Mouse (Mus musculus) heart, postnatal 0 days (tissue): ENCODE results near the gene Pgrmc2. TPM values are rescaled to one million over a fixed set of nuclear protein-coding genes. Genes with fewer than 3 reads are reported as not detected.

Experiments
- ATAC-seq: fragments of 200-750 bp; cut with Nextera tagmentation; 2 replicates; pipeline ENCODE4 v1.8.0; 2017; ENCODE audit warnings: low read depth, moderate number of reproducible peaks, moderate library complexity; ENCODE audit not compliant: insufficient read depth
- DNase-seq: peaks from one replicate; pipeline ENCODE4 v3.0.0-alpha.2; 2016; ENCODE audit warnings: low spot score
- H3K27ac ChIP-seq: fragments of 300-500 bp; sonication (generic); 2 replicates; pipeline ENCODE4 v1.5.1; 2014; ENCODE audit warnings: low read depth, mild to moderate bottlenecking
- H3K27me3 ChIP-seq: fragments of 300-500 bp; sonication (generic); 2 replicates; pipeline ENCODE4 v1.6.1; 2014; ENCODE audit warnings: low read length, mixed read lengths; ENCODE audit not compliant: control insufficient read depth, insufficient read depth
- H3K36me3 ChIP-seq: fragments of 300-500 bp; sonication (generic); replicated peaks from 2 replicates; pipeline ENCODE4 v1.6.1; 2014; ENCODE audit warnings: low read length, mixed read lengths; ENCODE audit not compliant: control insufficient read depth, insufficient read depth
- H3K4me1 ChIP-seq: fragments of 300-500 bp; sonication (generic); 2 replicates; pipeline ENCODE4 v1.6.1; 2014; ENCODE audit warnings: antibody characterized with exemption; ENCODE audit not compliant: control insufficient read depth, insufficient read depth
- H3K4me2 ChIP-seq: fragments of 300-500 bp; sonication (generic); 2 replicates; pipeline ENCODE4 v1.6.1; 2014; ENCODE audit warnings: low read depth, mild to moderate bottlenecking, low read length, moderate library complexity
- H3K4me3 ChIP-seq: fragments of 300-500 bp; sonication (generic); 2 replicates; pipeline ENCODE4 v1.5.1; 2014; ENCODE audit warnings: low read depth, low read length
- H3K9ac ChIP-seq: fragments of 300-500 bp; sonication (generic); replicated peaks from 2 replicates; pipeline ENCODE4 v1.6.1; 2014; ENCODE audit warnings: low read depth, low read length, mixed read lengths
- H3K9me3 ChIP-seq: fragments of 300-500 bp; sonication (generic); replicated peaks from 2 replicates; pipeline ENCODE4 v1.6.1; 2016; ENCODE audit warnings: low read length; ENCODE audit not compliant: control insufficient read depth
- CTCF ChIP-seq: IDR thresholded peaks from 2 replicates; pipeline ENCODE4 v1.5.1; 2016; ENCODE audit warnings: antibody characterized with exemption, control low read depth, low read depth
- EP300 ChIP-seq: IDR thresholded peaks from 2 replicates; pipeline ENCODE4 v1.6.1; 2016; ENCODE audit warnings: antibody characterized with exemption, low read depth
- WGBS: fragments of 180-500 bp; shearing (Covaris S2); extraction: QIAGEN DNeasy Blood & Tissue Kit; methylation state at CpG from one replicate; pipeline ENCODE4 v1.1.7; 2014; 5-methylcytosine and 5-hydroxymethylcytosine counted together
- polyA plus RNA-seq: library from polyadenylated mRNA; unstranded; fragments of >200 nt; fragmentation: Nextera tagmentation; extraction: Ambion mirVana; gene quantifications from 2 replicates; pipeline ENCODE4 v1.2.1, GENCODE M21; 2015
- total RNA-seq: library from RNA; depleted of rRNA; stranded (reverse); fragments of >200 nt; gene quantifications from 2 replicates; pipeline ENCODE4 v1.2.3, GENCODE M21; 2014; ENCODE audit warnings: low replicate concordance

Gene Pgrmc2
- total and polyA plus RNA-seq, 2 experiments from 2014 or later: 18.4 to 29.5 TPM

DNA sequence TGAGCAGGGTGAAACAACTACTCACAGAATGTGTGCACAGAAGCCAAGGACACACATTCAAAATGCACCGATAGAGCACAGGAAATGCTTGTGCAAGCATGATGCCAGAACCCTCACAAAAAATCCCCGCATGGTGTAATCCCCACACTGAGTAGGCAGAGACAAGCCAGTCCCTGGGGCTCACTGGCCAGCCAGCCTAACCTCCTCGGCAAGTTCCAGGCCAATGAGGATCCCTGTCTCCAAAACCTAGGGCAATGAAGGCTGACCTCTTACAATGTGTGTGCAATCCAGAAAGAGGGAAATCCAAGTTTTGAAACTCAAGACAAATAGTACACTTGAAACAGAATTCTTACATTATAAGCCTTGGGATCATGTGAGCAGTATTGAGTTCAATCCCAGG lies 29.5 kb downstream of the Pgrmc2 start:
- no peak for TF ChIP-seq EP300
- TF ChIP-seq CTCF: no peak
- no peaks in the 10 kb centered on the region for H3K9me3 ChIP-seq
- H3K4me1 ChIP-seq: no peaks in the 10 kb centered on the region
- H3K27ac ChIP-seq: no peak overlapping the region
- H3K4me3 ChIP-seq: no peak overlapping the region
- 81% methylated on average over 3 of the region's 3 CpGs for WGBS
- ATAC-seq (no peak), DNase-seq (no peak)
- no peak overlapping the region for H3K9ac ChIP-seq
- H3K27me3 ChIP-seq: no peaks in the 10 kb centered on the region
- H3K36me3 ChIP-seq: no peaks in the 10 kb centered on the region
- no peak overlapping the region for H3K4me2 ChIP-seq

DNA sequence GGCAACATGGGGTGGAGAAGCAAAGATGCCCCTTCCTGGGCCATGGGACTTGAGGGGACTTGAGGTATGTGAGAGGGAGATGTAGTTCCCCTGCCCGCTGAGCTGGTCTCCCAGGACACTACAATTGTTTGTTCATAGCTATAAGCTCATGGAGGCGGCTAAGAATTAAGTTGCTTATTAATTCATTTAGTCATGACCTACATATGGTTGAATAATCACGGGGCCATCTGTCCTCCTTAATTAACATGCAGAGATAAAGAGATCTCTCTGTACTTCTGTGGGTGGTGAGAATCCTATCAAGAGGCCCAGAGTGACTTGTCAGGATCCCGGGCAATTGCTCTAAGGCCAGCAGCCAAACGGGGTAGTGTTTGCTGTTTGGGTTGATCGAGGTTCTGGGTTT lies 35.0 kb downstream of the Pgrmc2 start:
- Histone ChIP-seq H3K4me1 (no peaks in the 10 kb centered on the region), H3K9me3 (no peaks in the 10 kb centered on the region), H3K27ac (no peak overlapping the region), H3K36me3 (no peaks in the 10 kb centered on the region), H3K4me2 (no peak overlapping the region), H3K27me3 (no peaks in the 10 kb centered on the region), H3K9ac (no peak overlapping the region), H3K4me3 (no peak overlapping the region)
- ATAC-seq (no peak), DNase-seq (no peak)
- TF ChIP-seq EP300: no peak
- TF ChIP-seq CTCF: no peak
- WGBS: 82% methylated on average over 6 of the region's 6 CpGs

DNA sequence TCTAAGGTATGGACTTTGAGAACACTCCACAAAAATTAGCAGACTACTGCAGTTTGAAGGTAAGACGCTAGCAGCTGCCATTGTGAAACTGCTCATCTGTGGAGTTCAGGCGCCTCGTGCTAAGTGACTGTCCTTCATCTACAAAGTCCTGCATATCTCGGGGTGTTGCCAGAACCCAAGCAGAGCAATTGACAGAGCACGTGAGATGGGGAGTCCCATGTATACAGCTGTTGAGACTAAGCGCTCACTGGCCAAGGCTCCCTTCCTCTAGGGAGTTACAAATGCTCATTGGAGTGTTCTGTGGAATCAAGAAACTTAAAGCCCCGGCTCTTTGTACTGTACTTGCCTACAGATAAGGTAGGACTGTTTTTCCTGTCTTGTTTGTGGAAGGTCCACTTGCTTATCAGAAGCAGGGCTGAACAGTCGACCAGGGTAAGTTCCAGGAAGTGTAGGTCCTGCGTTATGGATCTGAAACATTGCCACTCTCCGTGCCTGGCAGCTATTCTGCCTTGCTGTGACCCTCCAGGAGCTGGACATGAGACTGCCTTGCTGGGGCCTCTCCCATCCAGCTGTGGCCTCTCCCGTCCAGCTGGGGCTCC lies 39.0 kb downstream of the Pgrmc2 start:
- WGBS: 21% methylated on average over 11 of the region's 11 CpGs
- H3K27me3 ChIP-seq: no peaks in the 10 kb centered on the region
- H3K9me3 ChIP-seq: no peaks in the 10 kb centered on the region
- H3K4me2 ChIP-seq: no peak overlapping the region
- no peak for TF ChIP-seq EP300
- ATAC-seq: peak; percentile 31; the same call in 1 of the 2 replicates
- H3K4me3 ChIP-seq: no peak overlapping the region
- peak; percentile 14 for DNase-seq
- H3K9ac ChIP-seq: no peak overlapping the region
- no peak overlapping the region for H3K27ac ChIP-seq
- no peaks in the 10 kb centered on the region for H3K36me3 ChIP-seq
- H3K4me1 ChIP-seq: no peaks in the 10 kb centered on the region

GRCm38 (mm10) chr3:41042195-41042938 lies 40.5 kb downstream of the Pgrmc2 start:
- Histone ChIP-seq H3K27ac (no peak overlapping the region), H3K9ac (no peak overlapping the region), H3K27me3 (no peaks in the 10 kb centered on the region), H3K36me3 (no peaks in the 10 kb centered on the region), H3K9me3 (no peaks in the 10 kb centered on the region), H3K4me3 (no peak overlapping the region), H3K4me2 (no peak overlapping the region), H3K4me1 (no peaks in the 10 kb centered on the region)
- WGBS: 69% methylated on average over 4 of the region's 4 CpGs
- TF ChIP-seq EP300: no peak
- peak; percentile 85 for TF ChIP-seq CTCF
- 0 out of 2 replicates have a peak, but pooled peaks have one; percentile 30 for ATAC-seq
- peak; percentile 61 for DNase-seq

DNA sequence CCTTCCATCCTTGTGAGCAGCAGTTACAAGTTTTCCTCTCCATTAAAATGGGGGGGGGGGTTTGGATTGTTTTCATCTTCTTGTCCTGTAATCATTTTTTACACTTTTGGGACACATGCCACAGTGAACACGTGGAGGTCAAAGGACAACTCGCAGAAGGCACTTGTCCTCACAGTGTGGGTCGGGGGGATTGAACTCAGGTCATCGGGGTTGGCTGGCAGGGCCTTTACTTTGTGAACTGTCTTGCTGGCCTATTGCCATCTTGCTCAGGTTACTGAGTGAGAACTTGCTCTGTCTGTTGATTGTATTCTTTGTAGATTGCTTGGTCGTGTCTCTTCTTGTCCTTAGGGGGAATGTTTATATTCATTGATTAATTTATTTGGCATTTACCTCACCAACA lies 41.6 kb downstream of the Pgrmc2 start:
- Histone ChIP-seq H3K9me3 (no peaks in the 10 kb centered on the region), H3K27me3 (no peaks in the 10 kb centered on the region), H3K9ac (no peak overlapping the region), H3K4me1 (no peaks in the 10 kb centered on the region), H3K27ac (no peak overlapping the region), H3K4me3 (no peak overlapping the region), H3K36me3 (no peaks in the 10 kb centered on the region), H3K4me2 (no peak overlapping the region)
- 63% methylated on average over 5 of the region's 5 CpGs for WGBS
- no peak for ATAC-seq
- no peak for TF ChIP-seq CTCF
- TF ChIP-seq EP300: no peak
- DNase-seq: no peak
